Mouse (Mus musculus) heart, embryonic 11.5 days (tissue): ENCODE data around the gene Mcemp1. TPM values are rescaled to one million over a fixed set of nuclear protein-coding genes. Genes with fewer than 3 reads are reported as not detected.
A peak's percentile ranks its signal among the peaks of the same experiment; 100 is the strongest.

Experiments used
- ATAC-seq: fragments of 200-750 bp; cut with Nextera tagmentation; replicated peaks from 2 replicates; pipeline ENCODE4 v1.8.0; 2017; ENCODE audit warnings: moderate library complexity; ENCODE audit not compliant: insufficient number of reproducible peaks, low FRiP score, low TSS enrichment
- H3K27ac ChIP-seq: fragments of 300-500 bp; sonication (generic); 2 replicates; pipeline ENCODE4 v1.5.1; 2014; ENCODE audit warnings: mild to moderate bottlenecking, low read depth, low read length
- H3K27me3 ChIP-seq: fragments of 300-500 bp; sonication (generic); 2 replicates; pipeline ENCODE4 v1.6.1; 2014; ENCODE audit warnings: mild to moderate bottlenecking, low read length, mixed read lengths; ENCODE audit not compliant: control insufficient read depth, insufficient read depth
- H3K36me3 ChIP-seq: fragments of 300-500 bp; sonication (generic); 2 replicates; pipeline ENCODE4 v1.6.1; 2014; ENCODE audit warnings: mild to moderate bottlenecking, low read length, moderate library complexity, mixed read lengths; ENCODE audit not compliant: control insufficient read depth, insufficient read depth
- H3K4me1 ChIP-seq: fragments of 300-500 bp; sonication (generic); 2 replicates; pipeline ENCODE4 v1.6.1; 2014; ENCODE audit warnings: low read length; ENCODE audit not compliant: control insufficient read depth, insufficient read depth
- H3K4me2 ChIP-seq: fragments of 300-500 bp; sonication (generic); 2 replicates; pipeline ENCODE4 v1.6.1; 2014; ENCODE audit warnings: mild to moderate bottlenecking, moderate library complexity
- H3K4me3 ChIP-seq: fragments of 300-500 bp; sonication (generic); 2 replicates; pipeline ENCODE4 v1.5.1; 2014; ENCODE audit warnings: low read depth, low read length
- H3K9ac ChIP-seq: fragments of 300-500 bp; sonication (generic); 2 replicates; pipeline ENCODE4 v1.6.1; 2014; ENCODE audit warnings: mild to moderate bottlenecking, low read depth, low read length, moderate library complexity
- H3K9me3 ChIP-seq: fragments of 300-500 bp; sonication (generic); replicated peaks from 2 replicates; pipeline ENCODE4 v1.6.1; 2016; ENCODE audit warnings: low read length; ENCODE audit not compliant: control insufficient read depth
- WGBS: fragments of 180-500 bp; shearing (Covaris S2); extraction: QIAGEN DNeasy Blood & Tissue Kit; methylation state at CpG from one replicate; pipeline ENCODE4 v1.1.7; 2014; ENCODE audit not compliant: insufficient replicate concordance; 5-methylcytosine and 5-hydroxymethylcytosine counted together
- polyA plus RNA-seq: library from polyadenylated mRNA; unstranded; fragments of >200 nt; fragmentation: Nextera tagmentation; extraction: Ambion mirVana; gene quantifications from 2 replicates; pipeline ENCODE4 v1.2.1, GENCODE M21; 2014

Mcemp1 gene
- polyA plus RNA-seq, 1 experiment from 2014 or later: not detected

DNA sequence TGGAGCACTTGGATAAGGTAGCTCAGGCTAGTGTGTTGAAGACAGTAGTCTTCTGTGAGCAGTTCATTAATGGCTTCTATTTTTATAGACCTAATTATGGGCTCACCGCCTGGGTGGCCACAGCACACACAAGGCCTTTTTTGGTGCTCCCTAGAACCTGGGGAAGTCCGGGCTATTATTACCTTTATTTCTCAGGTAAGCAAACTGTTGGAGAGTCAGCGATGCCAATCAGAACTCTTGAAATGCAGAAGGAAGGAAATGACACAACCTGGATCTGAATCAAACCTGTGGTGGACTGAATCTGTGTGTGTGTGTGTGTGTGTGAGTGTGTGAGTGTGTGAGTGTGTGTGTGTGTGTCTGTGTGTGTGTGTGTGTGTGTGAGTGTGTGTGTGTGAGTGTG is 28.6 kb downstream of the Mcemp1 start, which contains the start of gene Fcer2a:
Gene Fcer2a, minus strand, starts transcription at position 55 of the 400 bp plus-strand sequence.
- no peak within 1 kb of the TSS for H3K4me2 ChIP-seq
- WGBS: 74% methylated on average over 3 of the region's 3 CpGs
- no peak within 1 kb of the TSS for H3K9ac ChIP-seq

GRCm38 (mm10) chr8:3701491-3701890 is 35.9 kb downstream of the Mcemp1 start:
- ATAC-seq: no peak

More for the DNA sequence above, 28.6 kb downstream of the Mcemp1 start, which contains the start of gene Fcer2a:
- no peaks in the 10 kb centered on the region for H3K9me3 ChIP-seq
- H3K4me3 ChIP-seq: no peak within 1 kb of the TSS
- H3K36me3 ChIP-seq: no peaks in the 10 kb centered on the region
- H3K27me3 ChIP-seq: no peaks in the 10 kb centered on the region
- H3K27ac ChIP-seq: no peak within 1 kb of the TSS
- no peaks in the 10 kb centered on the region for H3K4me1 ChIP-seq
- ATAC-seq: no peak

DNA sequence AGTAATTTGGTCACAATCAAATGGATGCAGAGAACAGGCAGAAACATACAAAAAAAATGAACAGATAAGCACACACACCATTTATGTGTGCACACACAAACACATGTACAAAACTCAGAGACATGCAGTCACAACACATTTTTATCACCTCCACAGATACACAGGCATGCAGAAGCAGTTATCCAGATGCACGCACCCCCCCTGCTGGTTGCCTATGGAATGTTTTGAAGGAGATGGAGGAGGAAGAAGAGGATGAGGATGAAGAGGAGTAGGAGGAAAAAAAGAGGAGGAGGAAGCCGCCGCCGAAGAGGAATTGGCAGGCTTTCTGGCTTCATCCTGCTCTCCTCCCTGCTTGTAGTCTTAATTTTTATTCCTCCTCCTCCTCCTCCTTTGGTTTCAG is 40.2 kb downstream of the Mcemp1 start:
- Histone ChIP-seq H3K4me3 (no peak overlapping the region), H3K27ac (no peak overlapping the region), H3K27me3 (no peaks in the 10 kb centered on the region), H3K9ac (no peak overlapping the region), H3K4me1 (peaks cover 3% of the 10 kb centered on the region; the same call in 1 of the 2 replicates), H3K4me2 (no peak overlapping the region), H3K9me3 (no peaks in the 10 kb centered on the region), H3K36me3 (no peaks in the 10 kb centered on the region)
- WGBS: 64% methylated on average over 4 of the region's 4 CpGs
- ATAC-seq: no peak

More at GRCm38 (mm10) chr8:3701491-3701890, 35.9 kb downstream of the Mcemp1 start:
- H3K4me1 ChIP-seq: no peaks in the 10 kb centered on the region
- WGBS: 93% methylated on average over 1 of the region's 1 CpGs
- H3K9me3 ChIP-seq: no peaks in the 10 kb centered on the region
- H3K36me3 ChIP-seq: no peaks in the 10 kb centered on the region
- H3K27me3 ChIP-seq: no peaks in the 10 kb centered on the region
- no peak overlapping the region for H3K27ac ChIP-seq
- H3K9ac ChIP-seq: no peak overlapping the region
- no peak overlapping the region for H3K4me3 ChIP-seq
- H3K4me2 ChIP-seq: no peak overlapping the region

- Histone ChIP-seq H3K9ac (no peak overlapping the region), H3K27me3 (no peaks in the 10 kb centered on the region), H3K9me3 (no peaks in the 10 kb centered on the region), H3K4me1 (peaks cover 3% of the 10 kb centered on the region; the same call in 1 of the 2 replicates), H3K36me3 (no peaks in the 10 kb centered on the region), H3K4me2 (no peak overlapping the region), H3K4me3 (no peak overlapping the region), H3K27ac (no peak overlapping the region)
- WGBS: 58% methylated on average over 7 of the region's 7 CpGs
- ATAC-seq: no peak; the same call in 1 of the 2 replicates
Observed at GRCm38 (mm10) chr8:3707611-3708010, 42.1 kb downstream of the Mcemp1 start.

GRCm38 (mm10) chr8:3710312-3710711 is 44.8 kb downstream of the Mcemp1 start:
- Histone ChIP-seq H3K27ac (no peak overlapping the region), H3K36me3 (no peaks in the 10 kb centered on the region)

GRCm38 (mm10) chr8:3711646-3712045 is 46.1 kb downstream of the Mcemp1 start:
- peaks cover 3% of the 10 kb centered on the region; the same call in 1 of the 2 replicates for H3K4me1 ChIP-seq
- no peak overlapping the region for H3K4me3 ChIP-seq
- WGBS: 36% methylated on average over 2 of the region's 2 CpGs
- H3K9me3 ChIP-seq: no peaks in the 10 kb centered on the region
- H3K4me2 ChIP-seq: no peak overlapping the region
- ATAC-seq: no peak
- H3K27ac ChIP-seq: no peak overlapping the region; the same call in 1 of the 2 replicates
- no peak overlapping the region for H3K9ac ChIP-seq
- no peaks in the 10 kb centered on the region for H3K36me3 ChIP-seq
- H3K27me3 ChIP-seq: no peaks in the 10 kb centered on the region

More at GRCm38 (mm10) chr8:3710312-3710711, 44.8 kb downstream of the Mcemp1 start:
- Histone ChIP-seq H3K4me1 (peaks cover 3% of the 10 kb centered on the region; the same call in 1 of the 2 replicates), H3K27me3 (no peaks in the 10 kb centered on the region), H3K4me2 (no peak overlapping the region), H3K9me3 (no peaks in the 10 kb centered on the region), H3K4me3 (no peak overlapping the region), H3K9ac (no peak overlapping the region)
- 80% methylated on average over 3 of the region's 3 CpGs for WGBS
- ATAC-seq: no peak

- no peak overlapping the region for H3K4me3 ChIP-seq
- H3K9me3 ChIP-seq: no peaks in the 10 kb centered on the region
- no peak overlapping the region for H3K4me2 ChIP-seq
- H3K27me3 ChIP-seq: no peaks in the 10 kb centered on the region
- peak; percentile 44; the same call in 1 of the 2 replicates for ATAC-seq
- H3K9ac ChIP-seq: no peak overlapping the region
- WGBS: 60% methylated on average over 12 of the region's 12 CpGs
- no peaks in the 10 kb centered on the region for H3K36me3 ChIP-seq
- H3K4me1 ChIP-seq: no peaks in the 10 kb centered on the region
- H3K27ac ChIP-seq: peak overlapping the region; percentile 22; the same call in 1 of the 2 replicates
Observed at GRCm38 (mm10) chr8:3717321-3717954, 51.9 kb downstream of the Mcemp1 start.

DNA sequence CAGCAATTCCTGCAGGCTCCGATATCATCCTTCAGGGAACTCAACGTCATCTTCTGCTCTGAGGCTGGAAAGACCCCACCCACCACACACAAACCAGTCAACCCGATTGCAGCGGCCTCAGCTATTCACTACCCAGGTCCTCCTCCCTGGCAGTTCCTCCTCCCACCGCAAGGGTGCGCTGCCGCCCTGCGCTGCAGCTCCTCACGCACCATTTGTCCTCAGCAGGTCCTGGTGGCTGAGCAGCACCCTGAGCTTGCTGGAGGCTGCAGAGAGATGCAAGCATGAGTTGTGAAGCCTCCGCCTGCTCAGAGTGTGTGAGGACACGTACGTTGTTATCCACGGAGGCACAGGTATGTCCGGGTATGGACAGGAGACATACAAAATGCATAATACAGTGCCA is 53.0 kb downstream of the Mcemp1 start:
- H3K4me1 ChIP-seq: no peaks in the 10 kb centered on the region
- H3K36me3 ChIP-seq: no peaks in the 10 kb centered on the region
- no peak overlapping the region for H3K4me2 ChIP-seq
- no peak overlapping the region for H3K4me3 ChIP-seq
- 14% methylated on average over 14 of the region's 14 CpGs for WGBS
- peak; percentile 53 for ATAC-seq
- no peaks in the 10 kb centered on the region for H3K9me3 ChIP-seq
- no peak overlapping the region for H3K27ac ChIP-seq
- H3K27me3 ChIP-seq: no peaks in the 10 kb centered on the region
- H3K9ac ChIP-seq: no peak overlapping the region
